Mouse (Mus musculus) heart, postnatal 0 days (tissue): Measurements from ENCODE around the gene Ano6.

Experiments
- CTCF ChIP-seq: IDR thresholded peaks from 2 replicates; pipeline ENCODE4 v1.5.1; 2016; ENCODE audit warnings: antibody characterized with exemption, control low read depth, low read depth
- EP300 ChIP-seq: IDR thresholded peaks from 2 replicates; pipeline ENCODE4 v1.6.1; 2016; ENCODE audit warnings: antibody characterized with exemption, low read depth

DNA sequence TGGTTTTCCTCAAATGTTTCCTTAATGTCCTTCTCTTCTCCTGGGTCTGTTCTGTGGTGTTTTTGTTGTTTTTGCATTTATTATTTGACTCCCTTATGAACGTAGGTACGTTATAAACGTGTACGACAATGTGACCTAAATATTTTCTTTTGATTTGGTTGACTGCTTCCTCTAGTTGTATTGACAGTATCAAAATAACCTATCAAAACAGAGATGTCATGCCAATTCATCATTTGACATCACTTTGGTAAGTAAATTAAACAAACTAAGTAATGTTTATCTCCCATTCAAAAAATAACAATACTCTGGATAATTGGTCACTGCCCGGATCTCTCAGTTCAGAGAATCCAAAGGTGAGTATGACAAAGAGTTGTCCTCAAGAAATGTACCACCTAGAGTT is 41.4 kb upstream of the Ano6 start:
- TF ChIP-seq CTCF = no peak
- no peak for TF ChIP-seq EP300
